Mouse (Mus musculus) layer of hippocampus, adult 2 months (tissue): ENCODE results near the gene Grap2. TPM values are rescaled to one million over a fixed set of nuclear protein-coding genes. Genes with fewer than 3 reads are reported as not detected.
A peak's percentile ranks its signal among the peaks of the same experiment; 100 is the strongest.
"Not testable (repeated sequence)": the region's sequence is repeated elsewhere in the genome, so short reads cannot be mapped to it uniquely, and the experiment has no call there.

ENCODE experiments used
- DNase-seq, 2 experiments: peaks; one replicate each; pipeline ENCODE4 v3.0.0; 2022; ENCODE audit warnings: low spot score in 2 of 2
- H3K27ac ChIP-seq: fragments of 200-600 bp; 2 replicates; pipeline ENCODE4 v1.8.1; 2022
- H3K4me3 ChIP-seq: fragments of 200-600 bp; 2 replicates; pipeline ENCODE4 v1.8.1; 2022; ENCODE audit warnings: mild to moderate bottlenecking
- CTCF ChIP-seq: fragments of 200-600 bp; conservative IDR thresholded peaks from 2 replicates; pipeline ENCODE4 v1.8.1; 2022; ENCODE audit warnings: antibody characterized with exemption, mild to moderate bottlenecking, moderate library complexity
- total RNA-seq, 2 experiments: library from RNA; stranded (reverse); gene quantifications; 2 replicates each; pipeline ENCODE4 v1.2.3; 2021

The Grap2 gene
- total RNA-seq, 2 experiments from 2014 or later, result 0.22 to 0.28 TPM

- no peak for TF ChIP-seq CTCF
- no peak overlapping the region for H3K4me3 ChIP-seq
- DNase-seq, result no peak
- H3K27ac ChIP-seq, result no peak overlapping the region
Measured at GRCm38 (mm10) chr15:80572811-80573520, 572 bp downstream of the Grap2 start.

GRCm38 (mm10) chr15:80574211-80575040 is 2.0 kb downstream of the Grap2 start:
- no peak overlapping the region for H3K27ac ChIP-seq
- no peak for DNase-seq

GRCm38 (mm10) chr15:80575817-80576370 is 3.5 kb downstream of the Grap2 start:
- Histone ChIP-seq H3K27ac (0 out of 2 replicates have a peak overlapping the region, but pooled peaks have one; percentile 14), H3K4me3 (no peak overlapping the region)
- DNase-seq, result no peak
- no peak for TF ChIP-seq CTCF

More at GRCm38 (mm10) chr15:80574211-80575040, 2.0 kb downstream of the Grap2 start:
- TF ChIP-seq CTCF, result no peak
- no peak overlapping the region for H3K4me3 ChIP-seq

DNA sequence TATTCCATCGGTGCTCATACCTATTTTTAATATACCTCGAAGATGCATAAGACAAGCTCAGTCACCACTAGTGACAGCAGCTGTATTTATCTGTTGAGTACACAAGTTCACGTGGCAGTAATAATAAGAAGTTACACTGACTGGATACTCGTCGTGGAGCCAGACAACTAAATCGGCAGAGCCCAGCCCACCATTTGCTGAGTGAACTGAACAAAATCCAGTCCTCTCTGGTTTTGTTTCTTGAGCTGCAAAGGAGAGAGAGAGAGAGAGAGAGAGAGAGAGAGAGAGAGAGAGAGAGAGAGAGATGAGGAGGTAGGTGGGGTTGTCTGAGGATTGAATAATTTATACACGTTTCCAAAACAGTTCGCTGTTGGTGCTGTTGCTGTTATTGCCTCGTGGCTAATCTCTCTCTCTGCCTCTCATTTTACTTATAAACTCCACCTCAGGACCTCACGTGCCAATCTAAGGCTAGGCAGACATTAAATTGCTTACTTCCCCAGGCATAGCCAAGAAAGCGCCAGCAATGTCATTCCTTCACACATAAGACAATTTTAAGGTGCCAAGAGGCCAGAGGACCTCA is 4.1 kb downstream of the Grap2 start:
- Histone ChIP-seq H3K27ac (no peak overlapping the region), H3K4me3 (no peak overlapping the region)
- no peak for DNase-seq
- no peak for TF ChIP-seq CTCF

DNA sequence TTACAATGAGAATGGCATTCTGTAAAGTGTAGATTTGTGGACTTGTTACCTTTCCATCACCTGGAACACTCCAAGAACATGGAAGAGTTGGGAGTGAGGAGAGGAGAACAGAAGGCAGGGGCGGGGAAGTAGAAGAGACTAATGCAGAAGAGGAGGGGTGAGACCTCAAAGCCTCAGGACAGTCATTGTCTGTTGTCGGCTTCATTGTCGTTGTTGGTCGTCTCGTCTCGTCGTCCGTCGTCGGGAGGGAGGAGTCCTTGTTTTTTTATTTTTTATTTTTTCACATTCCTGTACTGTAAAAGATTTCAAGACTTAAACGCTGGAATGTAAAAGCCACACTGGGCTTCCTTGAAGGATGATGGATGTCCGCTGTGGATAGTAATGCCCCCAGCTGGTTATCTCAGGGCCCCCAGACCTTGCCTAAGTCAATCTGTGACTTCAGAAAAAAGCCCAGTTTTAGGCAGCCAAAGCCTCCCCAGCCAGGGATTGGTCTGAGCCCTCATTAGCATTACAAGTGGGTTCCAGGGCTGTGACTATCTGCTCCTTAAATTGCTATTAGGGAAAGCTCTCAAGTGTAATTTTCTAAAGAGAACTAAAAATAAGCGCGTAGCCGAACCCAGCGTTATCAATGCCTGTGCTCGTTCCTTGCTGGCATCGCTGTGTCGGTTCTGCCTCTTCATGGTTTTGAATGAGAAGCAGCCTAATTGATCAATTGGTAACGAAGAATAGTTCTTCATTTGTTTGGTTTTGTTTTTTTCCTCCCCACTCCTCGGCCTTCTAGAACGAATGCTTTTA is 5.0 kb downstream of the Grap2 start:
- DNase-seq, result no peak
- TF ChIP-seq CTCF, result no peak
- H3K27ac ChIP-seq, result no peak overlapping the region

GRCm38 (mm10) chr15:80579121-80579520 is 6.7 kb downstream of the Grap2 start:
- TF ChIP-seq CTCF, result no peak
- no peak for DNase-seq
- Histone ChIP-seq H3K4me3 (no peak overlapping the region), H3K27ac (no peak overlapping the region)

More for the DNA sequence above, 5.0 kb downstream of the Grap2 start:
- no peak overlapping the region for H3K4me3 ChIP-seq

DNA sequence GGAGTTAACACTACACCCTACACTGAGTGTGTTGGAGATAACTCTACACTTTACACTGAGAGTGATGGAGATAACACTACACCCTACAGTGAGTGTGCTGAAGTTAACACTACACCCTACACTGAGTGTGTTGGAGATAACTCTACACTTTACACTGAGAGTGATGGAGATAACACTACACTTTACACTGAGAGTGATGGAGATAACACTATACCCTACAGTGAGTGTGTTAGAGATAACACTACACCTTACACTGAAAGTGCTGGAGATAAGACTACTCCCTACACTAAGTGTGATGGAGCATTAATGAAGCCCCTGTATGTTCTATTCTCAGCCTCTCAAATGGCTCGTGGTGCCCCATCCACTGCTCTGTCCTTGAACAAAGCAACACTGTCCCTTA is 8.2 kb downstream of the Grap2 start:
- not testable (repeated sequence) for DNase-seq, H3K27ac ChIP-seq, H3K4me3 ChIP-seq

GRCm38 (mm10) chr15:80582581-80583495 is 10.4 kb downstream of the Grap2 start:
- Histone ChIP-seq H3K27ac (no peak overlapping the region), H3K4me3 (no peak overlapping the region)
- no peak for DNase-seq
- TF ChIP-seq CTCF, result no peak

DNA sequence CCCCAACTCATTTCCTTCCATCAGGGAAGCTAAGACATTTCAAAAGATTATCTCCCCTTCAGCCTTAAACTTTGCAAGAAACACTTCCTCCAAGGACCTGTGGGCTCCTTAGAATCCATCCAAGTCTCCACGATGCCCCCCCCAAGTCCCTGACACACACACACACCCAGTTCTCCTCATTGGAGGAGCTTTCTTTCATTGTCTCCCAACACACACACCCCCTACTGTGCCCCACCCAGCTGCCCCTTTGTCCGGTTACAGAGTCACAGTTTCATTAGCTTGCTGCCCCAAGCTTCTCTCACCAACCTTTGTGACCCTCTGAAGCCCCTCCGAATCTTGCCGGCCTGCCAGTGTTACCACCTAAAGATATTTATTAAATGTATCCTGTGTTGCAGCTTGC is 13.9 kb downstream of the Grap2 start:
- no peak for DNase-seq
- Histone ChIP-seq H3K4me3 (no peak overlapping the region), H3K27ac (no peak overlapping the region)
- no peak for TF ChIP-seq CTCF

DNA sequence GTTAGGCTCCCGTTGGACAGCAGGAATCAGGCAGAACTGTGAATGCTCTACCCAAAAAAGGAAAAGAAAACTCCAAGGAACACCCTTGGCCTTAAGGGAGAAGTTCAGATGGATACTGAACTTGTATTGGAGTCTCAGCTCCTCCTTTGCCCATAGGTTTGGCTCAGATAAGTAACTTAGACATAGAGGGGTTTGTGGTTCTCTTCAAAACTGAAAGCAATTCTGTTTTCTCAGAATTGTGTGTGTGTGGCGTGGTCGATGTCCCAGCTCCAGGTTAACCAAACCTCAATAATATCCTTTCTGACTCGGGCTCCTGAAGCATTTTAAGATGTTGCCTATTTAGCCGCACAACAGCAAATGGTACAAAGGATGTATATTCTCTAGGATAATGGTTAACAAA is 18.2 kb downstream of the Grap2 start:
- Histone ChIP-seq H3K4me3 (no peak overlapping the region), H3K27ac (no peak overlapping the region)
- TF ChIP-seq CTCF, result no peak
- DNase-seq, result no peak

GRCm38 (mm10) chr15:80592737-80593136 is 20.3 kb downstream of the Grap2 start:
- no peak overlapping the region for H3K27ac ChIP-seq
- no peak overlapping the region for H3K4me3 ChIP-seq
- no peak for TF ChIP-seq CTCF
- no peak for DNase-seq
